Mouse (Mus musculus) subcutaneous adipose tissue, adult 2 months (tissue): ENCODE results near the gene Tubg1. TPM values are rescaled to one million over a fixed set of nuclear protein-coding genes. Genes with fewer than 3 reads are reported as not detected.

Source experiments
- polyA plus RNA-seq: library from polyadenylated mRNA; depleted of rRNA; stranded (reverse); fragments of >200 nt; gene quantifications from 2 replicates; pipeline ENCODE4 v1.2.3, GENCODE M21; 2012; ENCODE audit warnings: low replicate concordance; rRNA removed

Gene Tubg1
- 13.8 and 32.5 TPM in 2 replicates for polyA plus RNA-seq

GRCm38 (mm10) chr11:101119761-101120544, at the start of gene Tubg1, which contains the start of gene Retreg3:
Tubg1 (plus strand) TSS chr11:101119938.
Retreg3 (minus strand) TSS chr11:101119893.

GRCm38 (mm10) chr11:101078121-101078520, 41.6 kb upstream of the Tubg1 start, which contains the start of gene Hsd17b1:
Hsd17b1 (plus strand) TSS chr11:101078411.

GRCm38 (mm10) chr11:101082208-101083082, 37.3 kb upstream of the Tubg1 start, which contains the start of gene Coasy:
Coasy (plus strand) TSS chr11:101082565.

GRCm38 (mm10) chr11:101086756-101087681, 32.7 kb upstream of the Tubg1 start, which contains the start of gene Mlx:
Mlx (plus strand) TSS chr11:101087277.

GRCm38 (mm10) chr11:101095314-101096024, 24.3 kb upstream of the Tubg1 start, which contains the start of gene Psmc3ip:
Psmc3ip (minus strand) TSS chr11:101095436.

GRCm38 (mm10) chr11:101155728-101156371, 36.1 kb downstream of the Tubg1 start, which contains the start of gene Tubg2:
Tubg2 (plus strand) TSS chr11:101155907.

GRCm38 (mm10) chr11:101170354-101170810, 50.6 kb downstream of the Tubg1 start, which contains the start of gene Cntnap1:
Cntnap1 (plus strand) TSS chr11:101170523.

GRCm38 (mm10) chr11:101170811-101171610, 51.3 kb downstream of the Tubg1 start, which contains the start of gene Plekhh3:
Plekhh3 (minus strand) TSS chr11:101171351.

GRCm38 (mm10) chr11:101174851-101175628, 55.3 kb downstream of the Tubg1 start, which contains the start of gene Ccr10:
Ccr10 (minus strand) TSS chr11:101175443.

Other genes starting within 250 kb of the Tubg1 start
- 102 and 167 TPM in 2 replicates for gene Stat3, start 180.4 kb upstream of the Tubg1 start, polyA plus RNA-seq
- gene Cavin1, start 149.1 kb upstream of the Tubg1 start, polyA plus RNA-seq, result 320 and 538 TPM in 2 replicates
- 83.8 and 142 TPM in 2 replicates for gene Atp6v0a1, start 110.5 kb upstream of the Tubg1 start, polyA plus RNA-seq
- 48.5 and 52.4 TPM in 2 replicates for gene Naglu, start 49.9 kb upstream of the Tubg1 start, polyA plus RNA-seq
- gene Hsd17b1, start 41.5 kb upstream of the Tubg1 start, polyA plus RNA-seq, result 0.33 and 0.55 TPM in 2 replicates
- gene Coasy, start 37.4 kb upstream of the Tubg1 start, polyA plus RNA-seq, result 96.2 and 105 TPM in 2 replicates
- 59.2 and 60.4 TPM in 2 replicates for gene Mlx, start 32.7 kb upstream of the Tubg1 start, polyA plus RNA-seq
- 0.95 and 3.9 TPM in 2 replicates for gene Psmc3ip, start 24.5 kb upstream of the Tubg1 start, polyA plus RNA-seq
- gene Retreg3, start within 50 bp of the Tubg1 start, polyA plus RNA-seq, result 76.7 and 88.6 TPM in 2 replicates
- gene Tubg2, start 36.0 kb downstream of the Tubg1 start, polyA plus RNA-seq, result 1.4 and 5.3 TPM in 2 replicates
- gene Cntnap1, start 50.6 kb downstream of the Tubg1 start, polyA plus RNA-seq, result 8.3 and 16.6 TPM in 2 replicates
- gene Plekhh3, start 51.4 kb downstream of the Tubg1 start, polyA plus RNA-seq, result 30.1 and 55.2 TPM in 2 replicates
- gene Ccr10, start 55.5 kb downstream of the Tubg1 start, polyA plus RNA-seq, result 0.60 and 0.93 TPM in 2 replicates
- gene Ezh1, start 106.5 kb downstream of the Tubg1 start, polyA plus RNA-seq, result 44.1 and 55.6 TPM in 2 replicates
- 237 and 432 TPM in 2 replicates for gene Ramp2, start 126.1 kb downstream of the Tubg1 start, polyA plus RNA-seq
- gene Vps25, start 133.8 kb downstream of the Tubg1 start, polyA plus RNA-seq, result 110 and 112 TPM in 2 replicates
- 1.4 and 19.8 TPM in 2 replicates for gene Wnk4, start 140.6 kb downstream of the Tubg1 start, polyA plus RNA-seq
- 0.07 and 0.19 TPM in 2 replicates for gene Cntd1, start 159.1 kb downstream of the Tubg1 start, polyA plus RNA-seq
- gene Coa3, start 159.2 kb downstream of the Tubg1 start, polyA plus RNA-seq, result 161 and 167 TPM in 2 replicates
- gene Becn1, start 182.3 kb downstream of the Tubg1 start, polyA plus RNA-seq, result 87.7 and 120 TPM in 2 replicates
- gene Psme3, start 196.3 kb downstream of the Tubg1 start, polyA plus RNA-seq, result 61.9 and 67.1 TPM in 2 replicates
- gene Aoc2, start 205.1 kb downstream of the Tubg1 start, polyA plus RNA-seq, result 3.9 and 7.4 TPM in 2 replicates
- gene Aoc3, start 210.7 kb downstream of the Tubg1 start, polyA plus RNA-seq, result 254 and 817 TPM in 2 replicates
- gene G6pc, start 247.6 kb downstream of the Tubg1 start, polyA plus RNA-seq, result 0.08 and 0.09 TPM in 2 replicates